Mouse (Mus musculus): ENCODE results near the gene Prss35.

DNA sequence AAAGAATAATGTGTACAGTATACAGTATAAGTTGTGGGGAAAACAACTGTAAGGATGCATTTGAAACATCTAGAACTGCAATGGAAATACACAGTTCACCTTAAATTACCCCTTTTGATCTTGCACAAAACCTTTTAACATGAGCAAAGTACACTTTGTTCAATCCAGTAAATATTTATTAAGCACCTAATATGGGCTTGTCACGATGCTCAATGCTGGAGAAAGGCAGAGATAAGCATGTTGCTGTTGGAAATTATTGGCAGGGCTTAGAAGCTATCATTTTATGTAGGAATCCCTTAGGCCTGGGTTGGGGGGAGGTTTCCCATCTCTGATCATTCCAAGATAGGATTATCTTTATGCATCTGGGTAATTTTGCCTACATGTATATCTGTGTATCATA is 36.0 kb upstream of the Prss35 start:
- TF ChIP-seq CTCF (IDR thresholded peaks at IDR 0.05; ENCODE audit: low read depth) (no peak), EP300 (IDR thresholded peaks at IDR 0.05; ENCODE audit: low read depth) (no peak)

All from liver, embryonic 14.5 days (tissue).